Mouse (Mus musculus): ENCODE results near the gene Naaladl2. TPM values are rescaled to one million over a fixed set of nuclear protein-coding genes. Genes with fewer than 3 reads are reported as not detected.

The Naaladl2 gene
- polyA plus RNA-seq, 1 experiment from 2014 or later, result 4.0 TPM

- Histone ChIP-seq H3K27ac (ENCODE audit: low read depth, low read length) (no peak overlapping the region), H3K9ac (ENCODE audit: low read depth, low read length) (no peak overlapping the region), H3K27me3 (ENCODE audit: control insufficient read depth, insufficient read depth, low read length) (no peaks in the 10 kb centered on the region), H3K4me1 (ENCODE audit: control insufficient read depth, insufficient read depth, low read length) (no peaks in the 10 kb centered on the region), H3K36me3 (ENCODE audit: control insufficient read depth, insufficient read depth, low read length) (no peaks in the 10 kb centered on the region), H3K9me3 (ENCODE audit: control insufficient read depth, low read length) (no peaks in the 10 kb centered on the region), H3K4me3 (ENCODE audit: low read length) (no peak overlapping the region), H3K4me2 (replicated peaks; ENCODE audit: low read depth, low read length) (no peak overlapping the region)
- ATAC-seq (ENCODE audit: low FRiP score, low TSS enrichment), result peak; percentile 43; the same call in 1 of the 2 replicates
- WGBS, result 49% methylated on average over 4 of the region's 4 CpGs
Measured at GRCm38 (mm10) chr3:25113107-25113506, 31.0 kb downstream of the Naaladl2 start.

GRCm38 (mm10) chr3:25108997-25109396, 35.1 kb downstream of the Naaladl2 start:
- ATAC-seq (ENCODE audit: low FRiP score, low TSS enrichment), result 0 out of 2 replicates have a peak, but pooled peaks have one; percentile 52
- 61% methylated on average over 3 of the region's 3 CpGs for WGBS

GRCm38 (mm10) chr3:25092986-25093385, 51.1 kb downstream of the Naaladl2 start:
- WGBS, result 82% methylated on average over 2 of the region's 2 CpGs
- H3K9me3 ChIP-seq (ENCODE audit: control insufficient read depth, low read length), result no peaks in the 10 kb centered on the region

More at GRCm38 (mm10) chr3:25108997-25109396, 35.1 kb downstream of the Naaladl2 start:
- Histone ChIP-seq H3K4me3 (ENCODE audit: low read length) (no peak overlapping the region), H3K9me3 (ENCODE audit: control insufficient read depth, low read length) (no peaks in the 10 kb centered on the region), H3K36me3 (ENCODE audit: control insufficient read depth, insufficient read depth, low read length) (no peaks in the 10 kb centered on the region), H3K27me3 (ENCODE audit: control insufficient read depth, insufficient read depth, low read length) (no peaks in the 10 kb centered on the region), H3K4me2 (replicated peaks; ENCODE audit: low read depth, low read length) (no peak overlapping the region), H3K27ac (ENCODE audit: low read depth, low read length) (no peak overlapping the region), H3K9ac (ENCODE audit: low read depth, low read length) (no peak overlapping the region), H3K4me1 (ENCODE audit: control insufficient read depth, insufficient read depth, low read length) (no peaks in the 10 kb centered on the region)

GRCm38 (mm10) chr3:25075785-25076184, 68.3 kb downstream of the Naaladl2 start:
- 89% methylated on average over 1 of the region's 1 CpGs for WGBS
- no peak overlapping the region for H3K27ac ChIP-seq (ENCODE audit: low read depth, low read length)
- H3K4me1 ChIP-seq (ENCODE audit: control insufficient read depth, insufficient read depth, low read length), result no peaks in the 10 kb centered on the region
- no peaks in the 10 kb centered on the region for H3K9me3 ChIP-seq (ENCODE audit: control insufficient read depth, low read length)
- no peak overlapping the region for H3K9ac ChIP-seq (ENCODE audit: low read depth, low read length)
- ATAC-seq (ENCODE audit: low FRiP score, low TSS enrichment), result no peak
- H3K36me3 ChIP-seq (ENCODE audit: control insufficient read depth, insufficient read depth, low read length), result no peaks in the 10 kb centered on the region
- H3K27me3 ChIP-seq (ENCODE audit: control insufficient read depth, insufficient read depth, low read length), result no peaks in the 10 kb centered on the region
- H3K4me2 ChIP-seq (replicated peaks; ENCODE audit: low read depth, low read length), result no peak overlapping the region
- H3K4me3 ChIP-seq (ENCODE audit: low read length), result no peak overlapping the region

More at GRCm38 (mm10) chr3:25092986-25093385, 51.1 kb downstream of the Naaladl2 start:
- no peak overlapping the region for H3K4me2 ChIP-seq (replicated peaks; ENCODE audit: low read depth, low read length)
- no peaks in the 10 kb centered on the region for H3K36me3 ChIP-seq (ENCODE audit: control insufficient read depth, insufficient read depth, low read length)
- H3K4me1 ChIP-seq (ENCODE audit: control insufficient read depth, insufficient read depth, low read length), result no peaks in the 10 kb centered on the region
- H3K9ac ChIP-seq (ENCODE audit: low read depth, low read length), result no peak overlapping the region
- no peak overlapping the region for H3K27ac ChIP-seq (ENCODE audit: low read depth, low read length)
- H3K27me3 ChIP-seq (ENCODE audit: control insufficient read depth, insufficient read depth, low read length), result no peaks in the 10 kb centered on the region
- ATAC-seq (ENCODE audit: low FRiP score, low TSS enrichment), result no peak
- no peak overlapping the region for H3K4me3 ChIP-seq (ENCODE audit: low read length)

- Histone ChIP-seq H3K27ac (ENCODE audit: low read depth, low read length) (no peak overlapping the region), H3K4me1 (ENCODE audit: control insufficient read depth, insufficient read depth, low read length) (no peaks in the 10 kb centered on the region), H3K9me3 (ENCODE audit: control insufficient read depth, low read length) (no peaks in the 10 kb centered on the region), H3K27me3 (ENCODE audit: control insufficient read depth, insufficient read depth, low read length) (no peaks in the 10 kb centered on the region), H3K4me2 (replicated peaks; ENCODE audit: low read depth, low read length) (no peak overlapping the region), H3K4me3 (ENCODE audit: low read length) (no peak overlapping the region), H3K36me3 (ENCODE audit: control insufficient read depth, insufficient read depth, low read length) (no peaks in the 10 kb centered on the region), H3K9ac (ENCODE audit: low read depth, low read length) (no peak overlapping the region)
- WGBS, result 72% methylated on average over 4 of the region's 4 CpGs
- no peak for ATAC-seq (ENCODE audit: low FRiP score, low TSS enrichment)
Measured at GRCm38 (mm10) chr3:25074266-25074665, 69.8 kb downstream of the Naaladl2 start.

GRCm38 (mm10) chr3:25073821-25074220, 70.2 kb downstream of the Naaladl2 start:
- Histone ChIP-seq H3K4me2 (replicated peaks; ENCODE audit: low read depth, low read length) (no peak overlapping the region), H3K36me3 (ENCODE audit: control insufficient read depth, insufficient read depth, low read length) (no peaks in the 10 kb centered on the region), H3K4me1 (ENCODE audit: control insufficient read depth, insufficient read depth, low read length) (no peaks in the 10 kb centered on the region), H3K4me3 (ENCODE audit: low read length) (no peak overlapping the region), H3K9me3 (ENCODE audit: control insufficient read depth, low read length) (no peaks in the 10 kb centered on the region), H3K9ac (ENCODE audit: low read depth, low read length) (no peak overlapping the region), H3K27ac (ENCODE audit: low read depth, low read length) (no peak overlapping the region), H3K27me3 (ENCODE audit: control insufficient read depth, insufficient read depth, low read length) (no peaks in the 10 kb centered on the region)
- 83% methylated on average over 6 of the region's 6 CpGs for WGBS
- ATAC-seq (ENCODE audit: low FRiP score, low TSS enrichment), result no peak

- Histone ChIP-seq H3K9me3 (ENCODE audit: control insufficient read depth, low read length) (no peaks in the 10 kb centered on the region), H3K36me3 (ENCODE audit: control insufficient read depth, insufficient read depth, low read length) (no peaks in the 10 kb centered on the region), H3K27me3 (ENCODE audit: control insufficient read depth, insufficient read depth, low read length) (no peaks in the 10 kb centered on the region), H3K27ac (ENCODE audit: low read depth, low read length) (no peak overlapping the region), H3K4me1 (ENCODE audit: control insufficient read depth, insufficient read depth, low read length) (no peaks in the 10 kb centered on the region), H3K9ac (ENCODE audit: low read depth, low read length) (no peak overlapping the region), H3K4me3 (ENCODE audit: low read length) (no peak overlapping the region), H3K4me2 (replicated peaks; ENCODE audit: low read depth, low read length) (no peak overlapping the region)
- ATAC-seq (ENCODE audit: low FRiP score, low TSS enrichment), result no peak
- 84% methylated on average over 4 of the region's 4 CpGs for WGBS
Measured at GRCm38 (mm10) chr3:25063217-25063616, 80.8 kb downstream of the Naaladl2 start.

- no peak for ATAC-seq (ENCODE audit: low FRiP score, low TSS enrichment)
Measured at GRCm38 (mm10) chr3:25052975-25053374, 91.1 kb downstream of the Naaladl2 start.

GRCm38 (mm10) chr3:25019972-25020371, 124.1 kb downstream of the Naaladl2 start:
- WGBS, result 44% methylated on average over 5 of the region's 5 CpGs
- ATAC-seq (ENCODE audit: low FRiP score, low TSS enrichment), result peak; percentile 93

More at GRCm38 (mm10) chr3:25052975-25053374, 91.1 kb downstream of the Naaladl2 start:
- WGBS, result 23% methylated on average over 2 of the region's 2 CpGs
- Histone ChIP-seq H3K4me2 (replicated peaks; ENCODE audit: low read depth, low read length) (no peak overlapping the region), H3K27me3 (ENCODE audit: control insufficient read depth, insufficient read depth, low read length) (no peaks in the 10 kb centered on the region), H3K27ac (ENCODE audit: low read depth, low read length) (no peak overlapping the region), H3K4me3 (ENCODE audit: low read length) (no peak overlapping the region), H3K36me3 (ENCODE audit: control insufficient read depth, insufficient read depth, low read length) (no peaks in the 10 kb centered on the region), H3K9me3 (ENCODE audit: control insufficient read depth, low read length) (no peaks in the 10 kb centered on the region), H3K9ac (ENCODE audit: low read depth, low read length) (no peak overlapping the region), H3K4me1 (ENCODE audit: control insufficient read depth, insufficient read depth, low read length) (no peaks in the 10 kb centered on the region)

More at GRCm38 (mm10) chr3:25019972-25020371, 124.1 kb downstream of the Naaladl2 start:
- Histone ChIP-seq H3K27me3 (ENCODE audit: control insufficient read depth, insufficient read depth, low read length) (no peaks in the 10 kb centered on the region), H3K36me3 (ENCODE audit: control insufficient read depth, insufficient read depth, low read length) (no peaks in the 10 kb centered on the region), H3K4me1 (ENCODE audit: control insufficient read depth, insufficient read depth, low read length) (no peaks in the 10 kb centered on the region), H3K27ac (ENCODE audit: low read depth, low read length) (no peak overlapping the region), H3K4me2 (replicated peaks; ENCODE audit: low read depth, low read length) (no peak overlapping the region), H3K9ac (ENCODE audit: low read depth, low read length) (no peak overlapping the region), H3K4me3 (ENCODE audit: low read length) (no peak overlapping the region), H3K9me3 (ENCODE audit: control insufficient read depth, low read length) (no peaks in the 10 kb centered on the region)

Data from kidney, embryonic 14.5 days (tissue).